Mouse (Mus musculus) neural tube, embryonic 10.5 days (tissue): ENCODE results near the gene Gm13088.
"Not testable (repeated sequence)": the region's sequence is repeated elsewhere in the genome, so short reads cannot be mapped to it uniquely, and the experiment has no call there.

Experiments used
- DNase-seq: peaks from one replicate; pipeline ENCODE4 v3.0.0-alpha.2; 2017; ENCODE audit warnings: low spot score; ENCODE audit errors: extremely low spot score

Gene Gm13088

GRCm38 (mm10) chr4:143657146-143657545 is at the start of gene Gm13088:
TSS of gene Gm13088 (minus strand) at chr4:143657246.
- not testable (repeated sequence) for DNase-seq

GRCm38 (mm10) chr4:143702611-143703010 is 45.6 kb upstream of the Gm13088 start, which contains the start of gene Gm13089:
TSS of gene Gm13089 (minus strand) at chr4:143702711.
- no peak for DNase-seq

- not testable (repeated sequence) for DNase-seq
Measured at GRCm38 (mm10) chr4:143618101-143618500, 38.9 kb downstream of the Gm13088 start.

- DNase-seq, result not testable (repeated sequence)
Measured at GRCm38 (mm10) chr4:143614703-143615102, 42.3 kb downstream of the Gm13088 start, which contains the start of gene Gm13083. TSS of gene Gm13083 (plus strand) at chr4:143615003.

- DNase-seq, result not testable (repeated sequence)
Measured at GRCm38 (mm10) chr4:143611927-143612326, 45.1 kb downstream of the Gm13088 start.
